Comparison of ENCODE assay signal across 8 mouse cellular contexts in genomic region chr11:86356007-86356853, GRCm38 (mm10). TPM values are rescaled to one million over a fixed set of nuclear protein-coding genes. Genes with fewer than 3 reads are reported as not detected.
A peak's percentile ranks its signal among the peaks of the same experiment; 100 is the strongest.
DNase-seq lines count a peak whose midpoint lies in the region; ATAC-seq and TF ChIP-seq lines count a peak whose summit lies in the region.

No protein-coding gene starts in this region.

- peak overlapping the region; percentile 81 for H3K4me2 ChIP-seq in lung, embryonic 14.5 days
- H3K4me2 ChIP-seq in heart, embryonic 16.5 days (ENCODE audit: low read depth, low read length), result peak overlapping the region; percentile 86

- H3K36me3 ChIP-seq in lung, embryonic 14.5 days (ENCODE audit: insufficient read depth), result peaks cover 28% of the 10 kb centered on the region
- peaks cover 6% of the 10 kb centered on the region for H3K36me3 ChIP-seq in heart, embryonic 16.5 days (ENCODE audit: control insufficient read depth, insufficient read depth)

- H3K9me3 ChIP-seq in lung, embryonic 14.5 days (ENCODE audit: low read depth, low read length), result no peaks in the 10 kb centered on the region
- no peaks in the 10 kb centered on the region for H3K9me3 ChIP-seq in heart, embryonic 16.5 days (replicated peaks; ENCODE audit: control insufficient read depth, low read length)

- peak overlapping the region; percentile 98 for H3K9ac ChIP-seq in lung, embryonic 14.5 days
- H3K9ac ChIP-seq in heart, embryonic 16.5 days (ENCODE audit: low read length), result peak overlapping the region; percentile 94

- H3K4me3 ChIP-seq in lung, embryonic 14.5 days (ENCODE audit: low read depth, low read length), result peak overlapping the region; percentile 77
- peak overlapping the region; percentile 85 for H3K4me3 ChIP-seq in heart, embryonic 16.5 days (ENCODE audit: low read length)

- 2% methylated on average over 13 of the region's 13 CpGs for WGBS in lung, embryonic 14.5 days
- 2% methylated on average over 13 of the region's 13 CpGs for WGBS in heart, embryonic 16.5 days

- 0 out of 2 replicates have a peak, but pooled peaks cover 3% of the 10 kb centered on the region for H3K4me1 ChIP-seq in lung, embryonic 14.5 days (ENCODE audit: insufficient read depth)
- peaks cover 25% of the 10 kb centered on the region for H3K4me1 ChIP-seq in heart, embryonic 16.5 days (ENCODE audit: control insufficient read depth, insufficient read depth, low read length)

- TF ChIP-seq CTCF in lung, embryonic 14.5 days (IDR thresholded peaks at IDR 0.05; ENCODE audit: low read depth), result no peak

- H3K27me3 ChIP-seq in lung, embryonic 14.5 days (ENCODE audit: insufficient read depth, low read length), result no peaks in the 10 kb centered on the region
- no peaks in the 10 kb centered on the region for H3K27me3 ChIP-seq in heart, embryonic 16.5 days (ENCODE audit: control insufficient read depth, insufficient read depth, low read length)

- DNase-seq in lung, embryonic 14.5 days, result peak; percentile 42
- no peak for DNase-seq in lung, postnatal 14 days
- peak; percentile 20 for DNase-seq in c-Kit-positive CD71-negative TER-119-negative erythroid progenitor cells, embryonic 14.5 days (ENCODE audit: low read depth)
- peak; percentile 28 for DNase-seq in lung, postnatal 36 days
- no peak for DNase-seq in yolk sac, embryonic 10.5 days (ENCODE audit: low spot score)
- no peak for DNase-seq in adrenal gland, postnatal 4 days (ENCODE audit: low spot score in 2 of 2)
- DNase-seq in layer of hippocampus, adult 9-11 months, result no peak

- ATAC-seq in lung, embryonic 14.5 days (ENCODE audit: insufficient read depth), result no peak
- ATAC-seq in heart, embryonic 16.5 days (replicated peaks; ENCODE audit: extremely low read depth, insufficient read depth, low FRiP score), result no peak

- H3K27ac ChIP-seq in lung, embryonic 14.5 days (ENCODE audit: low read depth), result 0 out of 2 replicates have a peak overlapping the region, but pooled peaks have one; percentile 99
- peak overlapping the region; percentile 98 for H3K27ac ChIP-seq in heart, embryonic 16.5 days (ENCODE audit: low read length)

RNA-seq across cellular contexts. Expression of gene Med13, which starts 1.2 kb away (rescaled TPM):
- polyA plus RNA-seq in lung, embryonic 14.5 days (2014; fragmentation: Nextera tagmentation; extraction: Ambion mirVana), result 12.8 and 13.4 TPM in 2 replicates
- 5.4 and 6.2 TPM in 2 replicates for polyA plus RNA-seq in heart, embryonic 16.5 days (2015; fragmentation: Nextera tagmentation; extraction: Ambion mirVana)
- 10 to 100 TPM; 56.2 to 56.5 TPM for total RNA-seq in adrenal gland, postnatal 4 days (2021)

Comparison
In these comparisons a context has a peak if more than half of its experiments do, and no peak if none do; other contexts are left out.
1. DNase-seq: peak in lung, embryonic 14.5 days (single experiment), c-Kit-positive CD71-negative TER-119-negative erythroid progenitor cells, embryonic 14.5 days (single experiment) and lung, postnatal 36 days (single experiment); none in lung, postnatal 14 days (single experiment), yolk sac, embryonic 10.5 days (single experiment), adrenal gland, postnatal 4 days (0 of 2) and layer of hippocampus, adult 9-11 months (single experiment).